Mouse (Mus musculus) small intestine, adult 2 months (tissue): ENCODE results near the gene Cdh23.

Experiments
- CTCF ChIP-seq: fragments of 200-500 bp; IDR thresholded peaks from 2 replicates; pipeline ENCODE4 v1.5.1; 2012; ENCODE audit warnings: low read depth, mild to moderate bottlenecking, control low read depth, inconsistent platforms, low read length, moderate library complexity, mixed read lengths; ENCODE audit not compliant: insufficient replicate concordance, insufficient read length; ENCODE audit errors: extremely low read depth
- POLR2A ChIP-seq: fragments of 200-500 bp; IDR thresholded peaks from 2 replicates; pipeline ENCODE4 v1.6.1; 2012; ENCODE audit warnings: low read depth, mild to moderate bottlenecking, control low read depth, inconsistent platforms, low read length, moderate library complexity

- TF ChIP-seq CTCF (no peak), POLR2A (no peak)
Measured at GRCm38 (mm10) chr10:60735737-60736136, 39.4 kb upstream of the Cdh23 start.
